Mouse (Mus musculus): ENCODE data around the gene Lrrc27. TPM values are rescaled to one million over a fixed set of nuclear protein-coding genes. Genes with fewer than 3 reads are reported as not detected.

The Lrrc27 gene
- polyA plus RNA-seq, 1 experiment from 2014 or later = 3.8 TPM

DNA sequence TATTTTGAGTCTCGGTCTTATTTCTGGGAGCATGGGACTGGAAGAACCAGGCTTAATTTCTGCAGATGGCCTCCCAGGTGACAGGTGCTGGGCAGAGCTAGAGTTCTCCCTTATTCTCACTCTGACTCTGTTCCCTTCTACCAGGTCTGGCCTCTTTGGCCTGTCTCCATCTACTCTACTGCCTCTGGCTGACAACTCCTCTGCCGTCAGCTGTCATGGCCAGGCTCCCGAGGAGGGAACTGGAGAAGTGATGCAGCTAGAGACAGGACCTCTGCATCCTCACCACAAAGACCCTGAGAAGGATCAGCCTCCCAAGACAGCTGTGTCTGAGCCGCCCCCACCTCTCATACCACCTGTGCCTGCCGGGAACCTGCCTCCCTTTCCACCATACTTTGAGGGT lies 41.8 kb downstream of the Lrrc27 start:
- Histone ChIP-seq H3K9me3 (ENCODE audit: control insufficient read depth, low read length) (no peaks in the 10 kb centered on the region), H3K36me3 (ENCODE audit: control insufficient read depth, insufficient read depth, low read length) (no peaks in the 10 kb centered on the region), H3K4me2 (ENCODE audit: low read length) (no peak overlapping the region), H3K4me3 (ENCODE audit: low read length) (no peak overlapping the region), H3K27ac (ENCODE audit: low read depth, low read length) (no peak overlapping the region), H3K4me1 (ENCODE audit: control insufficient read depth, insufficient read depth, low read depth, low read length) (peaks cover 9% of the 10 kb centered on the region), H3K27me3 (replicated peaks; ENCODE audit: control insufficient read depth, insufficient read depth, low read length) (no peaks in the 10 kb centered on the region), H3K9ac (ENCODE audit: low read depth, low read length) (no peak overlapping the region)
- ATAC-seq = no peak
- WGBS = 80% methylated on average over 5 of the region's 5 CpGs

DNA sequence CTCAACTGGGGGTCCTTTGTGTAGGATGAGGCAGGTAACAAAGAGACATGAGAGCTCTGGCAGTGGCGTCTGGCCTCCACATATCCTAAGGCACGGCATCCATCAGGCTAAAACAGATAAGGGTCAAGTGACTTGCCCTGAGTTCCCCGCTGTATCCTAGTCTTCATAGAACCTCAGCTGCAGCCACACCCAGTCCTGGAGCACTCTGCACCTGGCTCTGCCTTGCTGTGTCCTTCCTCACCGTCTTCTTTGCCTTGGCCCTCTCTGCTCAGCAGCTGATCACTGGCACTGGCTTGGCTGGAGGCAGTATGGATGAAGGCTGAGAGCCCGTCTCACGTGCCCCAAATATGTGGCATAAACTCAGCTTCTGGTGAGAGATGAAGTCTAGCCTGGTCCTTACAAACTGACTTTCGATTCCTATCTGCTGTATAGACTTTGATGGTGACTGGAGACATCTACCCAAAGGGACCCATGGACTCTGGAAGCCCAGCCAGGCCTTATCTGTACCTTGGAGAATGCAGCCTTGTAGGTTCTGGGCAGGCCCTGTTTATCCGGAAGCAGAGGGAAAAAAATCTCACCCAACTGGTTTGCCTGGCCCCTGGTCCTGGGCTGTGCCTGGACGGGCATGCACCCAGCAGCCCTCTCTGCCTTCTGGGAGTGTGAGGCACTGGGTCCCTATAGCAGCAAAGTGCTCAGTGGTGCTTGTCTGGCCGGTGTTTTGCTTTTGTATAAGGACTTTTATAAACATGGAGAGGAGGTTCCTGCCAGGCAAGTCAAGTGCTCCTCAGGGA lies 45.2 kb downstream of the Lrrc27 start:
- H3K27ac ChIP-seq (ENCODE audit: low read depth, low read length) = no peak overlapping the region
- no peaks in the 10 kb centered on the region for H3K27me3 ChIP-seq (replicated peaks; ENCODE audit: control insufficient read depth, insufficient read depth, low read length)
- WGBS = 76% methylated on average over 10 of the region's 10 CpGs
- H3K9me3 ChIP-seq (ENCODE audit: control insufficient read depth, low read length) = no peaks in the 10 kb centered on the region; the same call in 1 of the 2 replicates
- no peaks in the 10 kb centered on the region for H3K4me1 ChIP-seq (ENCODE audit: control insufficient read depth, insufficient read depth, low read depth, low read length)
- no peak overlapping the region for H3K9ac ChIP-seq (ENCODE audit: low read depth, low read length)
- H3K36me3 ChIP-seq (ENCODE audit: control insufficient read depth, insufficient read depth, low read length) = no peaks in the 10 kb centered on the region; the same call in 1 of the 2 replicates
- ATAC-seq = no peak
- no peak overlapping the region for H3K4me2 ChIP-seq (ENCODE audit: low read length)
- no peak overlapping the region for H3K4me3 ChIP-seq (ENCODE audit: low read length)

DNA sequence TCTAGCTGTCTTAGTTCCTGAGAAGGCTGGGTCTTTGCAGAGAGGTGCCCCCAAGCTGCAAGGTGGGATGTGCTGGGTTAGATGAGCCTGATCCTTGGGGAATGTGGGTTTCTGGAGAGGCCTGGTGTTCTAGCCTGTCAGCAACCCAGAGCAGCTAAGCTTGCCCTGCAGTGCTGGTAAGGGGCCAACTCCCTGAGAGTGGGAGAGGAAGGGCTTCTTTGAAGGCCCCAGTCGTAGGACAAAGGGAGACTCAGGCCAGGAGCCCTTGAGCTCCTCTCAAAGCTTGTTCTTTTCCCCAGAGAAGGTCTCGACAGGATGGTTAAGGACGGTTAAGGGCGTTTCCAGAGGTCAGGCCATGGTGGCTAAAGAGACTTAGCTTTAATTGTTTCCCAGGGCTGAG lies 51.5 kb downstream of the Lrrc27 start:
- H3K27me3 ChIP-seq (replicated peaks; ENCODE audit: control insufficient read depth, insufficient read depth, low read length) = no peaks in the 10 kb centered on the region
- H3K4me2 ChIP-seq (ENCODE audit: low read length) = no peak overlapping the region
- H3K4me3 ChIP-seq (ENCODE audit: low read length) = no peak overlapping the region
- H3K27ac ChIP-seq (ENCODE audit: low read depth, low read length) = no peak overlapping the region
- H3K9ac ChIP-seq (ENCODE audit: low read depth, low read length) = no peak overlapping the region
- no peaks in the 10 kb centered on the region; the same call in 1 of the 2 replicates for H3K36me3 ChIP-seq (ENCODE audit: control insufficient read depth, insufficient read depth, low read length)
- no peak for ATAC-seq
- 31% methylated on average over 4 of the region's 4 CpGs for WGBS
- no peaks in the 10 kb centered on the region for H3K4me1 ChIP-seq (ENCODE audit: control insufficient read depth, insufficient read depth, low read depth, low read length)
- H3K9me3 ChIP-seq (ENCODE audit: control insufficient read depth, low read length) = no peaks in the 10 kb centered on the region; the same call in 1 of the 2 replicates

DNA sequence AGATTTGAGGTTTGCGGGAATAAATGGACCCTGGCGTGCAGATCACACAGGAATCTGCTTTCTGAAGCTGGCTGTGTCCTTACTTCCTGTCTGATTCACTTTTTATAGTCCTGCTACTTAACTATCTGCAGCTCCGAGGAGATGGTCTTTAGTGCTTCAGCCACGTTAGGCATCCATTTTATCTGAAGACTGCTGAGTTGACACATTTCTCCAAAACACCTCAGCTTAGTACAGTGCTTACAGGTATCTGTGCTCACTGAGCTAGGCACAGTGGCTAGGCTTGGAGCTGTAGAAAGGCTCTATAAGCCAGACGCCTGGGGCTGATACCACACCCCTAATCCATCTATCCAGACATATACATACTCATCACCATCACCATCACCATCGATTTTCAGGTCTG lies 52.8 kb downstream of the Lrrc27 start:
- WGBS = 79% methylated on average over 6 of the region's 6 CpGs

DNA sequence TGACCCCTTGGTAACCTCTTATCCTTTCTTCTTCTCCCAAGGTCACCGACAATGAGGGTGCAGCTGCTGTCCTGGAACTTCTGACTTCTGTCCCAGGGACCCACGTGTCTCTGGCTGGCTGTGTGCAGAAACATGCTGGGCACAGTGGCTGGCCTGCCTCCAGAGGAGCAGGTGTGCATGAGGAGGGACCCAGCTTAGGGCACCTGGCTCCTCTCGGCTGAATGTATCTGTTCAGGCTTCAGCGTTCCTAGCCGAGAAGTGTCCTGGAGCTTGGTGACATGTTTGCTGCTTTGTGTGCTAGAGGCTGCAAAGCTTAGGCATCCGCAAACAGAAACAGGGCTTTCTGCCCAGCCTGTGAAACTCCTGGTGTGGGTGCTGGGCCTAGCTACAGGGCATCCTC lies 53.6 kb downstream of the Lrrc27 start:
- Histone ChIP-seq H3K4me1 (ENCODE audit: control insufficient read depth, insufficient read depth, low read depth, low read length) (no peaks in the 10 kb centered on the region), H3K27ac (ENCODE audit: low read depth, low read length) (no peak overlapping the region), H3K27me3 (replicated peaks; ENCODE audit: control insufficient read depth, insufficient read depth, low read length) (no peaks in the 10 kb centered on the region), H3K9ac (ENCODE audit: low read depth, low read length) (no peak overlapping the region), H3K4me2 (ENCODE audit: low read length) (no peak overlapping the region), H3K4me3 (ENCODE audit: low read length) (no peak overlapping the region), H3K36me3 (ENCODE audit: control insufficient read depth, insufficient read depth, low read length) (no peaks in the 10 kb centered on the region), H3K9me3 (ENCODE audit: control insufficient read depth, low read length) (no peaks in the 10 kb centered on the region)
- ATAC-seq = no peak; the same call in 1 of the 2 replicates
- WGBS = 57% methylated on average over 6 of the region's 6 CpGs

More for the DNA sequence above, 52.8 kb downstream of the Lrrc27 start:
- Histone ChIP-seq H3K9me3 (ENCODE audit: control insufficient read depth, low read length) (no peaks in the 10 kb centered on the region; the same call in 1 of the 2 replicates), H3K36me3 (ENCODE audit: control insufficient read depth, insufficient read depth, low read length) (no peaks in the 10 kb centered on the region; the same call in 1 of the 2 replicates), H3K4me3 (ENCODE audit: low read length) (no peak overlapping the region), H3K27me3 (replicated peaks; ENCODE audit: control insufficient read depth, insufficient read depth, low read length) (no peaks in the 10 kb centered on the region), H3K9ac (ENCODE audit: low read depth, low read length) (no peak overlapping the region), H3K4me2 (ENCODE audit: low read length) (no peak overlapping the region), H3K27ac (ENCODE audit: low read depth, low read length) (no peak overlapping the region), H3K4me1 (ENCODE audit: control insufficient read depth, insufficient read depth, low read depth, low read length) (no peaks in the 10 kb centered on the region)
- ATAC-seq = no peak

DNA sequence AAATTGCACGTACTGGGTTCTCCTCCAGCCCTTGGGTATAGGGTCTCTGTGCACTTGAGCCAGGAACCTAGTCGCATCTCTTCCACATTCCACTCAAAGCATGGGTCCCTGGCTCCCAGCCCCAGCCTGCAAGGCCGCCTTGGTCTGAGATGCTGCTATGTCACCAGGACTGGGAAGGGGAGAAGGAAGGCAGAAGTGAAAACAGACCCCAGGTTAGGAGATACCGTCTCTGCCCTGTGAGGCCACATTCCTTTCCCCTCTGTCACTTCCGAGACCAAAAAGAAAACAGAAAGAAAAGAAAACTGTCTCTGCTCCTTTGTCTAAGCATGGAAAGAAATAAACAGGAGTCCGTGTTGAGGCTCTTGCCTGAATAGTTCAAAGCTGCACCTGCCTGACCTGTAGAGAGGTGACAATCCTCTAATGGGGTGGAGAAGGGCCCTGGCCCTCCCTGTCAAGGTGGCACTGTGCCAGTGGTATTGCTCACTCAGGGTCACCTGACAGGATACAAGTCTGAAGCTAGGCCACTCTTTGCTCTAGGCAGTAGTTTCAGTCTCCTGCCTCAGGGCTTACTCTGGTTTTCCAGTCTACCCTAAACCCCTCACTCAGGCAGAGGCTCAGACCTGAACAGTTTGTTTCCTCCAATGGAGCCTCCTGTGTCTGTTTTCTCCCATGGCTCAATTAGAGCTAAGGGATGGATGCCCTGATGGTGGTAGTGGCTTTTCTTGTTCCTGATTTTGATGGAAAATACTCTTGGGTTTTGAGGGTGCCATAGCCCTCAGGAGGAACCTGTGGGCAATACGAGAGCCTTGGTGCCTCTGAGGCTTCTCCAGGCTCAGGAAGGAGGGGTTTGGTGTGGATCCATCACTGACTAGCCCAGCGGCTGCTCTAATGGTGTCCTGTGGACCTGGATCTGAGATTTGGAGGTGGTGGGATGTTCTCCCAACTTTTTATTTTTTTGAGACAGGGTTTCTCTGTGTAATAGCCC lies 54.4 kb downstream of the Lrrc27 start:
- ATAC-seq = no peak
- no peaks in the 10 kb centered on the region for H3K4me1 ChIP-seq (ENCODE audit: control insufficient read depth, insufficient read depth, low read depth, low read length)
- H3K36me3 ChIP-seq (ENCODE audit: control insufficient read depth, insufficient read depth, low read length) = no peaks in the 10 kb centered on the region
- H3K4me2 ChIP-seq (ENCODE audit: low read length) = no peak overlapping the region
- no peaks in the 10 kb centered on the region for H3K27me3 ChIP-seq (replicated peaks; ENCODE audit: control insufficient read depth, insufficient read depth, low read length)
- no peak overlapping the region for H3K4me3 ChIP-seq (ENCODE audit: low read length)
- no peak overlapping the region for H3K27ac ChIP-seq (ENCODE audit: low read depth, low read length)
- H3K9me3 ChIP-seq (ENCODE audit: control insufficient read depth, low read length) = no peaks in the 10 kb centered on the region
- WGBS = 69% methylated on average over 8 of the region's 8 CpGs
- H3K9ac ChIP-seq (ENCODE audit: low read depth, low read length) = no peak overlapping the region

DNA sequence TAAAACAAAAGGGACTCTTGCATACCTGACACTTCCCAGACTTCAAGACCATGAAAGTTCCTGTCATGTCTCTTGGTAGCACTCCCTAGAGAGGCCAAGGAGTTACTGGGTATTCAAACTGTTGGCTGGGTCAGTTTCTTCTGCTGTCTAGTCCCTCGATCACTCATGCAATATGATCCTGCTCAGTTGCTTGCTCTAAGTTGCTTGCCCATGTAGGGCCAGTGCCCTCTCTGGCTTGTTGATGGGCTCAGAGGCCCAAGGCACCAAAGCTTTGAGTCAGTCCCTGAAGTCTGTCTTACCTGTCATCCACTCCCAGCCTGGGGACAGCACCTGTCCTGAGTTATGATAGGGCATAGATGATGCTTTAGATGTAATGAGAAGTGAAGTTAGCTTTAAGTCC lies 58.0 kb downstream of the Lrrc27 start:
- Histone ChIP-seq H3K4me3 (ENCODE audit: low read length) (no peak overlapping the region), H3K4me2 (ENCODE audit: low read length) (no peak overlapping the region), H3K27ac (ENCODE audit: low read depth, low read length) (no peak overlapping the region), H3K27me3 (replicated peaks; ENCODE audit: control insufficient read depth, insufficient read depth, low read length) (no peaks in the 10 kb centered on the region), H3K9ac (ENCODE audit: low read depth, low read length) (no peak overlapping the region), H3K4me1 (ENCODE audit: control insufficient read depth, insufficient read depth, low read depth, low read length) (peaks cover 8% of the 10 kb centered on the region), H3K36me3 (ENCODE audit: control insufficient read depth, insufficient read depth, low read length) (no peaks in the 10 kb centered on the region), H3K9me3 (ENCODE audit: control insufficient read depth, low read length) (no peaks in the 10 kb centered on the region)
- ATAC-seq = no peak
- 95% methylated on average over 1 of the region's 1 CpGs for WGBS

DNA sequence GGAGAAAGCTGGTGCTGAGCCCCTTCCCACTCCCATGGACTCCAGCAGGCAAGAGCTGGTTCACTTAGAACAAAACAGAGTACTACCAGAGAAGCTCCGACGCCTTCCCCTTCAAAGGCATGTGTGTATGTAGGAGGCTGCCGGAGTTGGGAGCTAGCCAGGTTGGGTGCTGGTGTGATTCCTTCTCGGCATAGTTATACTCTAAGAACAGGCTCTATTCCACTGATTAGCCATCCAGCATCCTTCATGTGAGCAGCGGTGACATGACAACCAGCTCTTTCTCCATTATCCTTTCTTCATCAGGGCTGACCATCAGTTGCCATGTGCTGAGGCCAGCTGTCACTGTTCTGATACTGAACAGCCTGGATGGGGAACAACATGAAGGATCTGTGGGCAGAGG lies 59.1 kb downstream of the Lrrc27 start:
- Histone ChIP-seq H3K9ac (ENCODE audit: low read depth, low read length) (no peak overlapping the region), H3K4me3 (ENCODE audit: low read length) (no peak overlapping the region), H3K4me1 (ENCODE audit: control insufficient read depth, insufficient read depth, low read depth, low read length) (peaks cover 13% of the 10 kb centered on the region), H3K36me3 (ENCODE audit: control insufficient read depth, insufficient read depth, low read length) (no peaks in the 10 kb centered on the region), H3K27me3 (replicated peaks; ENCODE audit: control insufficient read depth, insufficient read depth, low read length) (no peaks in the 10 kb centered on the region), H3K4me2 (ENCODE audit: low read length) (no peak overlapping the region), H3K27ac (ENCODE audit: low read depth, low read length) (no peak overlapping the region), H3K9me3 (ENCODE audit: control insufficient read depth, low read length) (no peaks in the 10 kb centered on the region)
- WGBS = 77% methylated on average over 5 of the region's 5 CpGs
- ATAC-seq = no peak
